Mouse (Mus musculus): ENCODE results near the gene Osbpl5. TPM values are rescaled to one million over a fixed set of nuclear protein-coding genes. Genes with fewer than 3 reads are reported as not detected.
"Not testable (repeated sequence)": the region's sequence is repeated elsewhere in the genome, so short reads cannot be mapped to it uniquely, and the experiment has no call there.

The Osbpl5 gene
- polyA plus RNA-seq, 1 experiment from 2014 or later, result 1.6 TPM

DNA sequence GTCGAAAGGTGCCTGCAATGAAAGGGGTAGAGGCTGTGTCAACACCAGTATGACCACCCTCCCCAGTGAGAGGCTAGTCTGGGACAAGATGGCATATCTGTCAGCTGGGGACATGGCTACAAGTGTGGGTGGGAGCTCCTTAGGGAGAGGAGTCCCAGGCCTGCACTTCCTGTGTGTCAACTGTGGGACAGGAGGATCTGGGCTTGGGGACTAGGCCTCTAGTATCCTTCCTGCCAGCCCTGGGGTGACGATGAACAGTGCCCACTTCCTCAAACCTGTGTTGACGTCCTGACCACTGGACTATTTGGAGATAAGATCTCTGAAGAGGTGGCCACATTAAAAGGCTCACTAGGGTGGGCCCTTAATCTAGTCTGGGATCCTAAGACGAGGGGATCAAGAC, 66.8 kb downstream of the Osbpl5 start:
- Histone ChIP-seq H3K27ac (ENCODE audit: low read depth) (no peak overlapping the region), H3K4me3 (ENCODE audit: low read depth, low read length) (no peak overlapping the region), H3K4me2 (ENCODE audit: low read depth, low read length) (no peak overlapping the region), H3K9me3 (ENCODE audit: low read length) (no peaks in the 10 kb centered on the region), H3K36me3 (replicated peaks; ENCODE audit: insufficient read depth, low read length) (no peaks in the 10 kb centered on the region), H3K4me1 (ENCODE audit: insufficient read depth) (peaks cover 8% of the 10 kb centered on the region; the same call in 1 of the 2 replicates), H3K27me3 (ENCODE audit: insufficient read depth, low read length) (no peaks in the 10 kb centered on the region), H3K9ac (replicated peaks) (no peak overlapping the region)
- 46% methylated on average over 4 of the region's 4 CpGs for WGBS (ENCODE audit: insufficient replicate concordance)
- TF ChIP-seq CTCF (IDR thresholded peaks at IDR 0.05; ENCODE audit: low read depth) (no peak), EP300 (IDR thresholded peaks at IDR 0.05; ENCODE audit: low read depth) (no peak)
- no peak for DNase-seq
- no peak for ATAC-seq

DNA sequence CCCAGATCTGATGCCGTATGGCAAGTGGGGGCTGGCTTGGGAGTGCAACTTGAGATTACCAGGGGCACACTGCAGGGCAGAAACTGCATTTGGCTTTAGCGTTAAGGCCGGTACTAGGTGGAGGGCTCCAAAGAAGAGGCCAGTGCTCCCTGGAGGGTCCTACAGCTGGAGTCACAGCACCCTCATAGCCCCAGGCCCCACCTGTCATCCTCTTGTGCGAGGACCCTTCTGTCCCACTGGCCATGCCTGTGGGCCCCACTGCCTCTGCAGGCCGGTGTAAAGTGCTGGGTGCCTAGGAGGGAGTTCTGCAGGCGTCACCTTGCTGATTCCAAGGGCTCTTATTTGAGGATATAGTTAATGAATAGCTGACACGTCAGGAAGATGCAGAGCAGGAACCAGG, 67.3 kb downstream of the Osbpl5 start:
- no peaks in the 10 kb centered on the region for H3K27me3 ChIP-seq (ENCODE audit: insufficient read depth, low read length)
- H3K9ac ChIP-seq (replicated peaks), result no peak overlapping the region
- no peak overlapping the region for H3K27ac ChIP-seq (ENCODE audit: low read depth)
- 62% methylated on average over 7 of the region's 7 CpGs for WGBS (ENCODE audit: insufficient replicate concordance)
- TF ChIP-seq EP300 (IDR thresholded peaks at IDR 0.05; ENCODE audit: low read depth), result no peak
- TF ChIP-seq CTCF (IDR thresholded peaks at IDR 0.05; ENCODE audit: low read depth), result no peak
- no peak overlapping the region for H3K4me2 ChIP-seq (ENCODE audit: low read depth, low read length)
- DNase-seq, result peak; percentile 10
- no peaks in the 10 kb centered on the region for H3K9me3 ChIP-seq (ENCODE audit: low read length)
- H3K4me1 ChIP-seq (ENCODE audit: insufficient read depth), result peaks cover 8% of the 10 kb centered on the region; the same call in 1 of the 2 replicates
- no peak overlapping the region for H3K4me3 ChIP-seq (ENCODE audit: low read depth, low read length)
- no peak for ATAC-seq
- H3K36me3 ChIP-seq (replicated peaks; ENCODE audit: insufficient read depth, low read length), result no peaks in the 10 kb centered on the region

DNA sequence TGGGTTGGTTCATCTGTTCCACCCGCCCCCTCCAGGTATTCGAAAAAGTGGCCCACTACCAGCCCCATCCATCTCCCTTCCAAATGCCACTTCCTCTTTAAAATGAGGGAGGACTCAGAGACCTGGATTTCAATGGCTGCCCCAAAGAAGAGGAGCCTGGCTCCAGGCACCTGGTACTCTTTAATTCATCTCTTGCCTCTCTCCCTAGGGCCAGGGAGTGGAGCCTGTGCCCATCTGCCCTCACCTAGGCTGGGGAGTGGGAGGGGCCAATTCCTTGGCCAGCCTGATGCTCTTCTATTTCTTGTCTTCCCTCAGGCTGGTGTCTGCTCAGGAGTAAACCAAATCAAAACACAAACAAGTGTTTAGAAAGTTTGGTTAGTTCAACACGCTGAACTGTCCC, 70.1 kb downstream of the Osbpl5 start:
- 76% methylated on average over 3 of the region's 3 CpGs for WGBS (ENCODE audit: insufficient replicate concordance)
- H3K4me2 ChIP-seq (ENCODE audit: low read depth, low read length); H3K4me1 ChIP-seq (ENCODE audit: insufficient read depth); H3K4me3 ChIP-seq (ENCODE audit: low read depth, low read length); H3K27me3 ChIP-seq (ENCODE audit: insufficient read depth, low read length); H3K9ac ChIP-seq (replicated peaks); ATAC-seq; DNase-seq; H3K27ac ChIP-seq (ENCODE audit: low read depth); H3K36me3 ChIP-seq (replicated peaks; ENCODE audit: insufficient read depth, low read length); H3K9me3 ChIP-seq (ENCODE audit: low read length): not testable (repeated sequence)

DNA sequence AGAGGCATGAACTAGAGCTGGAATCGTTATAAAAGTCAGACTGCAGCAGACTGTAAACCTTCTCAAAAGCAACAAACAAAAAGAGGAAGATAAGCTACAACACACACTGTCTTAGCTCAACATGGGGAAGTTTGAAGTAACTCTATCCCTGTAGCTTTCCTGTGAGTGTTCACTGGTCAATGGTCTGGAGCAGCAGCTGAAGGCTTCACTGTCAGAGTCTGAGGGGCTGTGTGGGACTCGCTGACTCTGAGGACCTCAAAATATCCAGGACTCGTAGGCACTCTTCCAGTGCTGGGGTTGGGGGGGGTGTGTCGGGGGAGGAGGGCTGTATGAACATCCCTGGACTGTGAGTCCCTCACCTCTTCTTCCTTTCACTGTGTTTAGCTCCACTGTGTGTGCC, 70.6 kb downstream of the Osbpl5 start:
- H3K27ac ChIP-seq (ENCODE audit: low read depth); H3K4me2 ChIP-seq (ENCODE audit: low read depth, low read length); H3K36me3 ChIP-seq (replicated peaks; ENCODE audit: insufficient read depth, low read length); H3K9me3 ChIP-seq (ENCODE audit: low read length); H3K4me3 ChIP-seq (ENCODE audit: low read depth, low read length); H3K4me1 ChIP-seq (ENCODE audit: insufficient read depth); DNase-seq; H3K27me3 ChIP-seq (ENCODE audit: insufficient read depth, low read length); H3K9ac ChIP-seq (replicated peaks): not testable (repeated sequence)
- WGBS (ENCODE audit: insufficient replicate concordance), result 24% methylated on average over 4 of the region's 4 CpGs
- ATAC-seq, result peak; percentile 31; the same call in 1 of the 2 replicates

DNA sequence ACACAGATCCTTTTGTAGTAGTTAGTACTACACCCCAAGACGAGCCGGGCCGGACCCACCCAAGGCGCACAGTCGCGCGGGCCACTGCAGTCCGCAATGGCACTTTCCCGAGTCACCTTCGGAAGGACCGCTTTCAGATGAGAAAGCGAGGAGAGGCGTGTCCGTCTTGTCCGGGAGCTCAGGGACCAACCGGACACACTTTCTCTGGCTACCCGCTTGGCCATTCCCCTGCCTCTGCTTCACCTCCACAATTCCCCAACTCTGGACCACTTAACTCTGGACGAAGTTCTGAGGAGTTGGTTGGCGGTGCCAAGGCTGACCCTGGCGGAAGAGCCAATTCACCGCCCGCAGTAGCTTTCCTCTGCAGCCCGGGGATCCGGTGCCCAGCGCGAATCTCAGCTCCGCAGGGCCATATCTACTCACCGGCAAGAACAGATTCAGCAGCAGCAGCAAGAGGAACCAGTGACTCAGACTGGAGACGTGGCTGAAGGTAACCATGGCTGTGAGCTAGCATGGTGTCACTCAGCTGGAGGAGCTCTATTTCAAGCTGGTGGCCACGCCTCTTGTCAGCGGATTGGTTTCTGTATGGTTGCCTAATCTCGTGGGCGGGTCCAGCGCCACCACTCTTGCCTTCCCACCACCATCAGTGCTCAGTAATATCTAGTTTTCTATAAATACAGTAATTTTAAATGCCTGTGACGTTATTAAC, 71.3 kb downstream of the Osbpl5 start, which contains the start of gene Tnfrsf23:
TSS of gene Tnfrsf23 (minus strand) at position 514 of the 709 bp plus-strand sequence.
- DNase-seq (peak; percentile 82), ATAC-seq (peak; percentile 91)
- WGBS (ENCODE audit: insufficient replicate concordance), result 3% methylated on average over 35 of the region's 35 CpGs
- Histone ChIP-seq H3K9me3 (ENCODE audit: low read length) (no peaks in the 10 kb centered on the region), H3K36me3 (replicated peaks; ENCODE audit: insufficient read depth, low read length) (no peaks in the 10 kb centered on the region), H3K4me1 (ENCODE audit: insufficient read depth) (peaks cover 8% of the 10 kb centered on the region; the same call in 1 of the 2 replicates), H3K4me3 (ENCODE audit: low read depth, low read length) (peak within 1 kb of the TSS; percentile 56), H3K9ac (replicated peaks) (peak within 1 kb of the TSS; percentile 50; the same call in 1 of the 2 replicates), H3K27ac (ENCODE audit: low read depth) (peak within 1 kb of the TSS; percentile 44; the same call in 1 of the 2 replicates), H3K4me2 (ENCODE audit: low read depth, low read length) (peak within 1 kb of the TSS; percentile 86), H3K27me3 (ENCODE audit: insufficient read depth, low read length) (no peaks in the 10 kb centered on the region)
- TF ChIP-seq CTCF (IDR thresholded peaks at IDR 0.05; ENCODE audit: low read depth) (no peak), EP300 (IDR thresholded peaks at IDR 0.05; ENCODE audit: low read depth) (no peak)

DNA sequence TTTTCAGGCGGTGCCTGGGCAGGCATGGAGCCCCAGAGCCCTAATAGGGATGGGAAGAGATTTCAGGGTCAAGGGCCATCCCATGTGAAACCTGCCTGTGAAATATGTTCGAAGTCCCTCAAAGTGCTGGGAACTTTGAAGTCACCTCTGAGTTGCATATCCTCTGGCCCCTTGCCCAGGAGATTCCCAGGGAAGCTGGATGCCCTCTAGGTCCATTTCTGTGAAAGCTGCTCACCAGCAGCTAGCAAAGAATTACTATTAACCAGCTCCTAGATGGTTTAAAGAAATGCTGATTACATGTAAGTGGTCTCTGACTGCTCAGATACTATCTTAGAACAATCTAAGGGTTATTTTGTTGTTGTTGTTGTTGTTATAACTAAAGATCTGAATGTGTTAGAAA, 72.2 kb downstream of the Osbpl5 start:
- H3K36me3 ChIP-seq (replicated peaks; ENCODE audit: insufficient read depth, low read length); H3K27me3 ChIP-seq (ENCODE audit: insufficient read depth, low read length); H3K4me3 ChIP-seq (ENCODE audit: low read depth, low read length); ATAC-seq; H3K9ac ChIP-seq (replicated peaks); H3K4me2 ChIP-seq (ENCODE audit: low read depth, low read length); DNase-seq; H3K27ac ChIP-seq (ENCODE audit: low read depth); H3K4me1 ChIP-seq (ENCODE audit: insufficient read depth); H3K9me3 ChIP-seq (ENCODE audit: low read length): not testable (repeated sequence)
- WGBS (ENCODE audit: insufficient replicate concordance), result 87% methylated on average over 1 of the region's 2 CpGs

All from liver, postnatal 0 days (tissue).